Mouse (Mus musculus): ENCODE data around the gene Wdpcp.

The Wdpcp gene

GRCm38 (mm10) chr11:21569456-21570108 lies 2.5 kb upstream of the Wdpcp start:
- no peak for DNase-seq (ENCODE audit: low spot score)

DNA sequence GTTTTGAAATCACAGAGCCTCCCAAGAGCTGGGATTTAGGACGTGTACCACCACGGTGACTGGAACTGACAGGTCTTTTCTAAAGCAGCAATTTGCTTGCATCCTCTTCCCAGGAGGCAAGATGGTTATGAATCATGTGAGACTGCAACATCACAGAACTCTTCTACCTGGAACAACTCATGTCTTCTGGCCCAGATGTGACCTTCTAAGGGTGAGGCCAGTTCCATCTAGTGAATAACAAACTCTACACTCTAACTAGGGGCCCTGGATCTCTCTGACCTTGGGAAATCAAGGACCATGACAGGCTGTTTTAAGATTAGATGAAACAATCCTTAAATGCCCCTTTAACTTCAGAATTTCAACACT lies 1.9 kb upstream of the Wdpcp start:
- no peak for DNase-seq (ENCODE audit: low spot score)

DNA sequence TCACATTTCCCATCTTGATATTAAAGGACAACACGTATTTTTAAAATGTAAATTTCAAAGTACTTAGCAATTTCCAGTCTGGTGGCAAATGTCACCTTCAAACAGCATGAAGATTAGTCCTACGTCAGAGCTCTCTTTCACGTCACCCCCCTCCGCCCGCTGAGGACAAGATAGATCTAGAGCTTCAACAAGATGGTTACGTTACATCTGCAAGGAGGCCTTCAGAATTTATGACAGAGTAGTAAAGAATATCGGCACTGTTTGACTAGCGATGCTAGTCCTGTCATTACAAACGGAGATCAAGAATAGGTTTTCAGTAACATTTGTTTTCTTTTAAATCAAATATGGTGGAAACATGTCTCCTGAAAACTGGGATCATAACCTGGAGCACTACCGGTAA lies 1.1 kb upstream of the Wdpcp start:
- peak; percentile 51 for DNase-seq (ENCODE audit: low spot score)

- no peak for DNase-seq (ENCODE audit: low spot score)
Observed at GRCm38 (mm10) chr11:21581472-21581871, 9.4 kb downstream of the Wdpcp start.

DNA sequence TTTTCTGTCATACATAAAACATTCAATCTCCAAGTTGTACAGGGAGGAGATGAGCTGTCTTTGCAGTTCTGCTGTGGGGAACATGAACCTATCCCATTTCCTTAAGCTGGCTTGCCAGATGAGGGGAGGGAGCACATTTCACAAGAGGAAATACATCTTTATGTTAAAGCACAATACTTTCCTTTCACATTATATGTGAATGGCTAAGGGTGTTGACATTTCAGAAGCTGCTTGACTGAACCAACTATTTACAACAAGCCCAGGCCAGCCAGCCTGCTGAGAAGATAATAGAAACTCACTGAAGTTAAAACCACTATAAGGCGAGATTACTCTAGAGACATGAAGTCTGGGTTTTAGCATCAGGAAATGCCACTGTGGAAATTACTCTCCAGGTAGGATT lies 11.3 kb downstream of the Wdpcp start:
- no peak for DNase-seq (ENCODE audit: low spot score)

GRCm38 (mm10) chr11:21602497-21602896 lies 30.5 kb downstream of the Wdpcp start:
- no peak for DNase-seq (ENCODE audit: low spot score)

DNA sequence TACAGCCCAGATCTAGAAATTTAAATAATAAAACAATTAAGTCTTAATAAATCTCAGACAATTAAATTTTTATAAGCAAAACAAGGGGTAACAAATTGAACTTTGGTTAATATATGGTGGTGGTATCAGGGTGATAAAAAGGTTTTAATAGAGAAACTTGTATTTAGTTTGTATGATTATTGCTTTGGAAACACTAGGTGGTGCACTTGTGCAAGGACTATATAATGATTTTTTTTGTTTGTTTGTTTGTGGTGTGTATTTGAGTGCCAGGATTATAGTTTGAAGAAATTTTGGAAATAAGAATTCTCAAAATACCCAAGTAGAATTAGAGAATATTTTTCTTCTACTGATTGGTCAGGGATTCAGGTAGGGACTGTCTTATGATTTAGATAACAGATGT lies 43.9 kb downstream of the Wdpcp start:
- DNase-seq (ENCODE audit: low spot score) = no peak

- DNase-seq (ENCODE audit: low spot score) = no peak
Observed at GRCm38 (mm10) chr11:21634171-21634907, 62.3 kb downstream of the Wdpcp start.

DNA sequence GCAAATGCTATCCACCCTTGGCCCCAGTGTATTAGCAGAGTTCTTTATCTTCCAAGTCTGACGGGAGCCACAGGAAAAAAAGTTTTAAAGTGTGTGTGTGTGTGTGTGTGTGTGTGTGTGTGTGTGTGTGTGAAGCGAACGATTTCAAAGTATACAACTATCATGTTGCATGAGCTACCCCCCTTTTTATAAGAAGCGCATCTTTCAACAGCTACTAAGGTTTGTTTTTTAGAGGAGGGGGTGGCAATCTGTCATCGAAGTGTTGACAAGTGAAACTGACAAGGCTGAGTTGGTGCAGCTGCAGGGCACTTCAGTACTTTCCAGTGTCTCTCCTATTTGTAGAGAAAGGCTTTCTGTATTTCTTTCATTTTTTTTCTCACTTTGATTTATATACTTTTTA lies 66.3 kb downstream of the Wdpcp start:
- DNase-seq (ENCODE audit: low spot score) = no peak

GRCm38 (mm10) chr11:21639534-21639933 lies 67.5 kb downstream of the Wdpcp start:
- DNase-seq (ENCODE audit: low spot score) = no peak

GRCm38 (mm10) chr11:21644231-21644630 lies 72.2 kb downstream of the Wdpcp start:
- DNase-seq (ENCODE audit: low spot score) = no peak

DNA sequence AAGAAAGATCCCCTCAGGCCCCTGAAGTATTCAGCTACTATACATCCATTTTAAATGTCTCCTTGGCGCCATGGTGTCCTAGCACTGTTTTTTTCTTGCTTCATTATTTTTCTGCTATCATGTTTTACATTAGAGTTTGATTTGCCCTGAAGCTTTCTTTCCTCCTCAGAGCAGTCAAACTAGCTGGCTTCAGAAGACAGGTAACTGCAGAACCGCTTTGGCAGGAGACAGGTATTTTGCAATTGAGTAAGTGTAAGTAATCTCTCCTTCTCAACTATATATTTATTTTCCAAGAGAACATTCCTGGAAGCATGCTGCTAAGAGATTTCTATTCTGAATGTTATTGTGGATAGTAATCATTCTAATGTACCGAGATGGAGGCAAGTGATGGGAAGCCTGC lies 74.1 kb downstream of the Wdpcp start:
- no peak for DNase-seq (ENCODE audit: low spot score)

DNA sequence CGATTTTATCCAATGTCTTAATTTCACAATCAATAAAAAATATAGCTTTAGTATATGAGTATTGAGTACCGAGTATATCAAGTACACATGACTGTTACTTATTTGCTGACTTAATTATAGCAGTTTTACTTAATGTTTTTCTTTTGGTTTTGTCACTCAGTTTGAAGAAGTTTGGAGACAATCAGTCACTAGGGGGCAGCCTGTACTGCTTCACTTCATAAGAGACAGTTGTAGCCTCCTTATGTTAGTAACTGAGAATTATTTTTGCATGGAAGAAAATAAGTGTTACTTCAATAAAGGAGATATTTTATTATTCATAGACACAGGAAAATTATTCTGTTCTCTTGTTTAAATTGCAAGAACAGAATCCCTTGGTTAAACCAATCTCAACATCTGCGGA lies 87.0 kb downstream of the Wdpcp start:
- peak; percentile 6 for DNase-seq (ENCODE audit: low spot score)

DNA sequence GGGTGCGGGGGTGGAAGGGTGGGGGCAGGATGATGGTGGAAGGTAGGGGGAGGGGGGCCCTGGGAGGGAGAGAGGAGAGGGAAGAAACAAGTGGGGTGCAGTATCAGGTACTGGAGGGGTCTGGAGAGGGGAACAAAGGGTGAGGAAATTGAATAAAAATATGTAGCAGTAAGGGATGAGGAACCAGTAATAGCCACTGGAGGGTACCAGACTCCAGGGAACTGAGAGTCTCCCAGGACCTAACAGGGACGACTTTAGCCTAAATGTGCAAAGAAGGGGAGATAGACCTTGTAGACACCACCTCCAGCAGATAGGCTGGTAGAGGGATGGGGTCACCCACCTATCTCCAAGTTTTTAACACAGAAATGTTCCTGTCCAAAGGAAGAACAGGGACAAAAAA lies 105.0 kb downstream of the Wdpcp start:
- no peak for DNase-seq (ENCODE audit: low spot score)

DNA sequence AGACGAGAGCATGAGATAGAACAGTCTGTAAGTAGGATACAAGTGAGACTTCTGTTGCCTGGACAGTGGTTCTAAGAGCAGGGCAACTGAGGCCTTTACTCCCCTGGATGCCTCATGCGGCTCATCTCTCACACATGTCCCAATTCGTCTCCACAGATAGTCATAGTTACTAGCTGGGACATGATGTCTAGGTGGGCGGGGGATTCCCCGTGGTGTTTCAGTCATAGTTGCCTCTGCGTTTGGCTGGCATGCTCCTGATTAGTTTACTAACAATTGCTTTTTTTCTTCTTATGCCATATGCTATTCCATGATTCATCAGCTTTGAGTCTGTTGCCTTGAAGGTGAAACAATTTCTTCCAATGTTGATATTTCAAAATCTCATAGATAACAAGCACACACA lies 116.4 kb downstream of the Wdpcp start:
- no peak for DNase-seq (ENCODE audit: low spot score)

DNA sequence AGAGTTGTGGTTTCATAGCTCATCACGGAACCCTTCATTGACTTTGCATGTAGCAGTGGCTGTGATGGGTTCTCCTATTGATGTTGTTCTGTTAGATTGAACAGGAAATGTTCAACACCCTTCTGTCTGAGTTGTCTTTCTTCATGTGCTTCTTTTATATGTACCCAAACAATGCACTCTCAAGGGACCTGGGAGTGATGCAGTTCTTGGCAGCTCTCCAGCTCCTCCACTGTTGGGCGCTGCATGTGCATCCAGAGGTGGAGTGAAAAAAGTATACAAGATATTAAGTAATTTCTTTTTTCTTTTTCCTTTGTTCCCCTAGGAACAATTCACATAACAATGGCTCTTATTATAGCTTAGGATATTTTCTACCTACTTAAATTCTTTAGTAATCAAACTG lies 118.7 kb downstream of the Wdpcp start:
- DNase-seq (ENCODE audit: low spot score) = no peak

DNA sequence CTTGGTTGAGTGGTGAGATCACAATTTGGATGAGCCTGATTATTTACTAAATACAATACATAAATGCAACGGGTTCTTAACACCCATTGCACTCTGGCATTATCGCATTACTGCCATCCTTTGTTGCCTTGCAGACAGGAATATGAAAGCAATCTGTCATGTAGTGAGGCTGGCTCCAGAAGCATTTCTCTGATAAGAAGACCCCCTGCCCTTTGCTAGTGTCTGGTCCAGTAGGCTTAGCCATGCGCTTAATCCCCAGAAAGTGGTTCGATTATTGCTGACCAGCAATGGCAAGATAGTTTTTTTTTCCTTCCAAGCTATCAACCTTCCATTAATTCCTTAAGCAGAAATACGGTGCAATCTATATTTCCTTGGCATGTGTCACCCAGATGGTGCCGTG lies 122.1 kb downstream of the Wdpcp start:
- DNase-seq (ENCODE audit: low spot score) = no peak

DNA sequence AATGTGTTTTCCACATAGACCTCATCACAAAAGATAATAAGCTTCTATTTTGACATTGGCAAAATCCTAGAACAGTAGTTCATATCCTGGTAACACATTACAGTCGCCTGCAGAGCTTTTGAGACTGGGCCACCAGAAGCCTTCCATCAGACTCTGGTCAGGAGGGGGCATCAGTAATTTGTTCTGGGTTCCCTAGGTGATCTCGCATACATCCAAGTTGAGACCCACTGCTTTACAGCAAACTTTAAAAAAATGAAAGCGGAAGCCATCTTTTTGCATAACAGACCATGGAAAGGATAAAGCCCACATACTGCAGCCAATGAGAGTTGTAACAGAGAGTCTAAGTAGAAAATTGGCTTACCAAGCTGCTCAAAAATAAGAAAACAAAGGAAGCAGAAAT lies 125.6 kb downstream of the Wdpcp start:
- DNase-seq (ENCODE audit: low spot score) = no peak

DNA sequence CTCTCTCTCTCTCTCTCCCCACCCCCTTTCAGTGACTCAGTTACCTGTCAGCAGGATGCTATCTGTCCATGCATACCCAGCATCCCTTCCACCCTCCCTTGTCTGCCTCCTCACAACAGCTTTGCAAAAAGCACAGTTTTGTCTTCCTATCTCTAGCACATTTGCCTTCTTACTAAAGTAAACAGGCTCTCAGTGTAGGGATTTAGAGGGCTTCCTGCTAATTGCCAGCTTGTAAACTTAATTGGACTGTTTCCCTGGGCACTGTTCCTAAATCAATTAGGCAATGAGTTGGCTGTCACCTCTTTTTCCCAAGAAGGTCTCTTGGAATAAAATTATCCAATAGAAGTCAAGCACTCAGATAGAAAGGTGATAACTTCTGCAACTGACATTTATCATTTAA lies 141.5 kb downstream of the Wdpcp start:
- no peak for DNase-seq (ENCODE audit: low spot score)

- no peak for DNase-seq (ENCODE audit: low spot score)
Observed at GRCm38 (mm10) chr11:21714065-21714464, 142.0 kb downstream of the Wdpcp start.

DNA sequence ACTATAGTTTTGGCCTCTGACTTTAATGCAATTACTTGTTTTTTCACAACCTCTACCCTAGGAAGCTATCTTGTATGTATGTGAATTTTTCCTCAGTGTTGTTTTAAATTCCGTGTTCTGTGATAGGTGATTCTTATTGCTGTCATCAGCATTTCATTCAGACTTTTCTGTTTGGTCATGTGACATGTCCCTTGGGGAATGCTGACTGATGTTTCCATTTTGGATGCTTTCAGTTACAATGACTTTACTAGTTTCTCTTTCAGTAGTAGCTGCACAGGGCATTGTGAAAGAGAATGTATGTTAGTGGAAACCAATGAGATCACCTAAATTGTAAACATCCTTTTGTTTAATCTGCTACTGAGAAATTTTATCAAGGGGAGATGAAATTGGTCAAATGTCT lies 154.3 kb downstream of the Wdpcp start:
- DNase-seq (ENCODE audit: low spot score) = no peak

GRCm38 (mm10) chr11:21729056-21729455 lies 157.0 kb downstream of the Wdpcp start:
- no peak for DNase-seq (ENCODE audit: low spot score)

GRCm38 (mm10) chr11:21729961-21730360 lies 157.9 kb downstream of the Wdpcp start:
- no peak for DNase-seq (ENCODE audit: low spot score)

- no peak for DNase-seq (ENCODE audit: low spot score)
Observed at GRCm38 (mm10) chr11:21735272-21735671, 163.2 kb downstream of the Wdpcp start.

All from c-Kit-positive CD71-positive TER-119-positive erythroid progenitor cells, embryonic 14.5 days (primary cell).